Mouse (Mus musculus): Measurements from ENCODE around the gene Gm20388. TPM values are rescaled to one million over a fixed set of nuclear protein-coding genes. Genes with fewer than 3 reads are reported as not detected.

The Gm20388 gene
- polyA plus RNA-seq, 1 experiment from 2014 or later: 1.4 TPM

- Histone ChIP-seq H3K27me3 (ENCODE audit: control insufficient read depth, insufficient read depth, low read depth, low read length) (no peaks in the 10 kb centered on the region), H3K36me3 (ENCODE audit: control insufficient read depth, insufficient read depth) (peaks cover 32% of the 10 kb centered on the region), H3K4me1 (ENCODE audit: control insufficient read depth, low read depth, low read length) (peaks cover 24% of the 10 kb centered on the region), H3K4me2 (ENCODE audit: low read depth, low read length) (no peak overlapping the region), H3K9ac (ENCODE audit: low read depth, low read length) (no peak overlapping the region), H3K4me3 (ENCODE audit: low read depth, low read length) (no peak overlapping the region), H3K27ac (ENCODE audit: low read length) (no peak overlapping the region), H3K9me3 (replicated peaks; ENCODE audit: control insufficient read depth, low read length) (no peaks in the 10 kb centered on the region)
- 79% methylated on average over 4 of the region's 4 CpGs for whole genome bisulfite sequencing (ENCODE audit: insufficient replicate concordance)
- no peak for ATAC-seq (ENCODE audit: low read depth)
Observed at GRCm38 (mm10) chr8:120558162-120558561, 647.5 kb downstream of the Gm20388 start.

- peaks cover 27% of the 10 kb centered on the region for H3K36me3 ChIP-seq (ENCODE audit: control insufficient read depth, insufficient read depth)
- peaks cover 29% of the 10 kb centered on the region for H3K4me1 ChIP-seq (ENCODE audit: control insufficient read depth, low read depth, low read length)
- WGBS (ENCODE audit: insufficient replicate concordance): 87% methylated on average over 11 of the region's 11 CpGs
- H3K4me3 ChIP-seq (ENCODE audit: low read depth, low read length): no peak overlapping the region
- no peak for ATAC-seq (ENCODE audit: low read depth)
- no peak overlapping the region for H3K27ac ChIP-seq (ENCODE audit: low read length)
- no peak overlapping the region for H3K4me2 ChIP-seq (ENCODE audit: low read depth, low read length)
- no peaks in the 10 kb centered on the region for H3K27me3 ChIP-seq (ENCODE audit: control insufficient read depth, insufficient read depth, low read depth, low read length)
- H3K9ac ChIP-seq (ENCODE audit: low read depth, low read length): no peak overlapping the region
- no peaks in the 10 kb centered on the region for H3K9me3 ChIP-seq (replicated peaks; ENCODE audit: control insufficient read depth, low read length)
Observed at GRCm38 (mm10) chr8:120559654-120560053, 649.0 kb downstream of the Gm20388 start.

DNA sequence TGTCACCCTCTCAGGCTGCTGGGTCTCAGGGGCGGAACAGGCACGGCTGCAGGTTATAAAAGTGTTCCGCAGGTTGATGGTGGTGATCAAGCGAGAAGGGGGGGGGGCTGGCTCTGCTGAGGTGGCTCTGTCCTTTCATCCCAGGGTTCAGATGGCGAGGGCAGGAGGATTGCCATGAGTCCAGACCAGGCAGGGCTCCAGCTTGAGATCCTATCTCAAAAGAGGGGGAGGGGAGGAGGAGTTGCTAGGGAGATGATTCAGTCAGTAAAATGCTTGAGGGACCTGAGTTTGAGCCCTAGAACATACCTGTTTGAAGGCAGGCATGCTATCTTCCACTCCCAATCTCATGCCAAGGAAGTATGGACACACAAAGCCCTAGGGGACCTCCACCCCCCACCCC lies 649.9 kb downstream of the Gm20388 start:
- Histone ChIP-seq H3K4me3 (ENCODE audit: low read depth, low read length) (no peak overlapping the region), H3K27me3 (ENCODE audit: control insufficient read depth, insufficient read depth, low read depth, low read length) (no peaks in the 10 kb centered on the region), H3K9ac (ENCODE audit: low read depth, low read length) (no peak overlapping the region), H3K27ac (ENCODE audit: low read length) (no peak overlapping the region), H3K9me3 (replicated peaks; ENCODE audit: control insufficient read depth, low read length) (no peaks in the 10 kb centered on the region), H3K36me3 (ENCODE audit: control insufficient read depth, insufficient read depth) (peaks cover 25% of the 10 kb centered on the region), H3K4me2 (ENCODE audit: low read depth, low read length) (no peak overlapping the region), H3K4me1 (ENCODE audit: control insufficient read depth, low read depth, low read length) (peaks cover 22% of the 10 kb centered on the region)
- no peak for ATAC-seq (ENCODE audit: low read depth)
- 84% methylated on average over 5 of the region's 5 CpGs for WGBS (ENCODE audit: insufficient replicate concordance)

GRCm38 (mm10) chr8:120561539-120562435 lies 651.1 kb downstream of the Gm20388 start:
- no peak for ATAC-seq (ENCODE audit: low read depth)
- Histone ChIP-seq H3K27ac (ENCODE audit: low read length) (no peak overlapping the region), H3K27me3 (ENCODE audit: control insufficient read depth, insufficient read depth, low read depth, low read length) (no peaks in the 10 kb centered on the region), H3K4me3 (ENCODE audit: low read depth, low read length) (no peak overlapping the region), H3K36me3 (ENCODE audit: control insufficient read depth, insufficient read depth) (peaks cover 34% of the 10 kb centered on the region), H3K9ac (ENCODE audit: low read depth, low read length) (no peak overlapping the region), H3K9me3 (replicated peaks; ENCODE audit: control insufficient read depth, low read length) (no peaks in the 10 kb centered on the region), H3K4me1 (ENCODE audit: control insufficient read depth, low read depth, low read length) (peaks cover 12% of the 10 kb centered on the region; the same call in 1 of the 2 replicates), H3K4me2 (ENCODE audit: low read depth, low read length) (no peak overlapping the region)
- 77% methylated on average over 22 of the region's 22 CpGs for WGBS (ENCODE audit: insufficient replicate concordance)

- Histone ChIP-seq H3K9ac (ENCODE audit: low read depth, low read length) (no peak overlapping the region), H3K27me3 (ENCODE audit: control insufficient read depth, insufficient read depth, low read depth, low read length) (no peaks in the 10 kb centered on the region), H3K27ac (ENCODE audit: low read length) (no peak overlapping the region), H3K4me2 (ENCODE audit: low read depth, low read length) (no peak overlapping the region), H3K36me3 (ENCODE audit: control insufficient read depth, insufficient read depth) (peaks cover 44% of the 10 kb centered on the region), H3K4me3 (ENCODE audit: low read depth, low read length) (no peak overlapping the region), H3K9me3 (replicated peaks; ENCODE audit: control insufficient read depth, low read length) (no peaks in the 10 kb centered on the region), H3K4me1 (ENCODE audit: control insufficient read depth, low read depth, low read length) (peaks cover 7% of the 10 kb centered on the region; the same call in 1 of the 2 replicates)
- ATAC-seq (ENCODE audit: low read depth): no peak
- 82% methylated on average over 18 of the region's 18 CpGs for WGBS (ENCODE audit: insufficient replicate concordance)
Observed at GRCm38 (mm10) chr8:120562680-120563347, 652.2 kb downstream of the Gm20388 start.

GRCm38 (mm10) chr8:120563348-120563724 lies 652.7 kb downstream of the Gm20388 start:
- H3K36me3 ChIP-seq (ENCODE audit: control insufficient read depth, insufficient read depth): peaks cover 48% of the 10 kb centered on the region
- ATAC-seq (ENCODE audit: low read depth): no peak
- no peak overlapping the region; the same call in 1 of the 2 replicates for H3K27ac ChIP-seq (ENCODE audit: low read length)
- H3K9me3 ChIP-seq (replicated peaks; ENCODE audit: control insufficient read depth, low read length): no peaks in the 10 kb centered on the region
- H3K4me3 ChIP-seq (ENCODE audit: low read depth, low read length): no peak overlapping the region
- H3K4me2 ChIP-seq (ENCODE audit: low read depth, low read length): no peak overlapping the region
- H3K9ac ChIP-seq (ENCODE audit: low read depth, low read length): no peak overlapping the region
- 48% methylated on average over 8 of the region's 8 CpGs for WGBS (ENCODE audit: insufficient replicate concordance)
- H3K4me1 ChIP-seq (ENCODE audit: control insufficient read depth, low read depth, low read length): peaks cover 7% of the 10 kb centered on the region; the same call in 1 of the 2 replicates
- H3K27me3 ChIP-seq (ENCODE audit: control insufficient read depth, insufficient read depth, low read depth, low read length): no peaks in the 10 kb centered on the region

- Histone ChIP-seq H3K4me3 (ENCODE audit: low read depth, low read length) (no peak overlapping the region), H3K9me3 (replicated peaks; ENCODE audit: control insufficient read depth, low read length) (no peaks in the 10 kb centered on the region), H3K27ac (ENCODE audit: low read length) (peak overlapping the region; percentile 5), H3K4me2 (ENCODE audit: low read depth, low read length) (no peak overlapping the region), H3K4me1 (ENCODE audit: control insufficient read depth, low read depth, low read length) (peaks cover 7% of the 10 kb centered on the region; the same call in 1 of the 2 replicates), H3K9ac (ENCODE audit: low read depth, low read length) (no peak overlapping the region), H3K27me3 (ENCODE audit: control insufficient read depth, insufficient read depth, low read depth, low read length) (no peaks in the 10 kb centered on the region), H3K36me3 (ENCODE audit: control insufficient read depth, insufficient read depth) (peaks cover 48% of the 10 kb centered on the region)
- ATAC-seq (ENCODE audit: low read depth): peak; percentile 45
- 56% methylated on average over 20 of the region's 20 CpGs for WGBS (ENCODE audit: insufficient replicate concordance)
Observed at GRCm38 (mm10) chr8:120563851-120564837, 653.5 kb downstream of the Gm20388 start.

DNA sequence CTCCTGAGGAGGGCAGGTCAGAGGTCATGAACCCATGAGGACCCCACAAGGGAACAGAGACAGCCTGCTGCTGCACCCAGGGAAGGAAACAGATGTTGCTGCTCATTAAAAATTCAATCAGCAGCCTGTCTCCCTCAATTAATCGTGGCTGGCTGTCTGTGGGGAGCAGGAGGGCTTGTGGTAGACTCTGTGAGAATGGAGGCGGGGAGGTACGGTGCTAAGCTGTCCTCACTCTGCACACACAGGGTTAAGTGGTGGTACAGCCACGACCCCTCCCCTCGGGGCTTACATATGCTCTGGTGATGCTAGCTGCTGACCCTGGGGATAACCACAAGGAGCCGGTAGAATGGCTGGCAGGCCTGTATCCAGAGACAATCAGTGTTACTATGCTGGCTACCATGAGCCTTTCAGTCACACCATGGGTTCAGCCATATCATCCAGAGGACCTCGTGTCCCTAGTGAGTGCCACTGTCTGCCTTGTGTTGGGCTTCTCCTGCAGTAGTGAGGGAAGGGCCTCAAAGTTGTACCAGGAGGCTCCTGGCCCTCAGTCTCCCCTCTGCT lies 654.6 kb downstream of the Gm20388 start:
- peaks cover 58% of the 10 kb centered on the region for H3K36me3 ChIP-seq (ENCODE audit: control insufficient read depth, insufficient read depth)
- H3K4me1 ChIP-seq (ENCODE audit: control insufficient read depth, low read depth, low read length): peaks cover 7% of the 10 kb centered on the region; the same call in 1 of the 2 replicates
- no peak overlapping the region for H3K4me2 ChIP-seq (ENCODE audit: low read depth, low read length)
- H3K27me3 ChIP-seq (ENCODE audit: control insufficient read depth, insufficient read depth, low read depth, low read length): no peaks in the 10 kb centered on the region
- WGBS (ENCODE audit: insufficient replicate concordance): 77% methylated on average over 7 of the region's 7 CpGs
- no peak overlapping the region for H3K9ac ChIP-seq (ENCODE audit: low read depth, low read length)
- H3K4me3 ChIP-seq (ENCODE audit: low read depth, low read length): no peak overlapping the region
- no peak for ATAC-seq (ENCODE audit: low read depth)
- no peaks in the 10 kb centered on the region for H3K9me3 ChIP-seq (replicated peaks; ENCODE audit: control insufficient read depth, low read length)
- H3K27ac ChIP-seq (ENCODE audit: low read length): no peak overlapping the region

Data from liver, embryonic 16.5 days (tissue).